Mouse (Mus musculus) adrenal gland, postnatal 0 days (tissue): ENCODE data around the gene Olfr97. TPM values are rescaled to one million over a fixed set of nuclear protein-coding genes. Genes with fewer than 3 reads are reported as not detected.

Experiments
- polyA plus RNA-seq: library from polyadenylated mRNA; unstranded; fragments of >200 nt; fragmentation: Nextera tagmentation; extraction: Ambion mirVana; gene quantifications from 2 replicates; pipeline ENCODE4 v1.2.1, GENCODE M21; 2015

Olfr97 gene
- not detected in 2 replicates for polyA plus RNA-seq

GRCm38 (mm10) chr17:37237230-37237629, at the start of gene Olfr97:
Gene Olfr97, minus strand, starts transcription at chr17:37237330.

GRCm38 (mm10) chr17:37283360-37283759, 46.2 kb upstream of the Olfr97 start, which contains the start of gene Olfr99:
Gene Olfr99, minus strand, starts transcription at chr17:37283460.

GRCm38 (mm10) chr17:37270058-37270701, 33.0 kb upstream of the Olfr97 start, which contains the start of gene H2-M3:
Gene H2-M3, plus strand, starts transcription at chr17:37270220.

GRCm38 (mm10) chr17:37263626-37264025, 26.5 kb upstream of the Olfr97 start, which contains the start of gene Olfr98:
Gene Olfr98, minus strand, starts transcription at chr17:37263749.

GRCm38 (mm10) chr17:37219846-37220245, 17.3 kb downstream of the Olfr97 start, which contains the start of gene Olfr96:
Gene Olfr96, plus strand, starts transcription at chr17:37220146.

GRCm38 (mm10) chr17:37213018-37213417, 24.1 kb downstream of the Olfr97 start, which contains the start of gene Olfr95:
Gene Olfr95, minus strand, starts transcription at chr17:37213118.

GRCm38 (mm10) chr17:37200894-37201293, 36.2 kb downstream of the Olfr97 start, which contains the start of gene Olfr94:
Gene Olfr94, minus strand, starts transcription at chr17:37200994.

GRCm38 (mm10) chr17:37193656-37194055, 43.5 kb downstream of the Olfr97 start, which contains the start of gene Ubd:
Gene Ubd, plus strand, starts transcription at chr17:37193892.

Other genes starting within 250 kb of the Olfr97 start
- gene H2-M5, start 247.8 kb downstream of the Olfr97 start, polyA plus RNA-seq, result 0.12 TPM in 1 of 2 replicates, not detected in the other
- 14.6 and 21.4 TPM in 2 replicates for gene Zfp57, start 236.2 kb downstream of the Olfr97 start, polyA plus RNA-seq
- gene Mog, start 213.9 kb downstream of the Olfr97 start, polyA plus RNA-seq, result 0.06 TPM in 1 of 2 replicates, not detected in the other
- 10.0 and 17.7 TPM in 2 replicates for gene Gabbr1, start 191.4 kb downstream of the Olfr97 start, polyA plus RNA-seq
- gene Olfr90, start 148.8 kb downstream of the Olfr97 start, polyA plus RNA-seq, result not detected in 2 replicates
- gene Olfr91, start 139.1 kb downstream of the Olfr97 start, polyA plus RNA-seq, result 0.09 TPM in 1 of 2 replicates, not detected in the other
- gene Olfr92, start 117.2 kb downstream of the Olfr97 start, polyA plus RNA-seq, result not detected in 2 replicates
- gene Olfr93, start 75.8 kb downstream of the Olfr97 start, polyA plus RNA-seq, result not detected in 2 replicates
- gene Ubd, start 43.4 kb downstream of the Olfr97 start, polyA plus RNA-seq, result 0.25 TPM in 1 of 2 replicates, not detected in the other
- not detected in 2 replicates for gene Olfr94, start 36.3 kb downstream of the Olfr97 start, polyA plus RNA-seq
- not detected in 2 replicates for gene Olfr95, start 24.2 kb downstream of the Olfr97 start, polyA plus RNA-seq
- not detected in 2 replicates for gene Olfr96, start 17.2 kb downstream of the Olfr97 start, polyA plus RNA-seq
- gene Olfr98, start 26.4 kb upstream of the Olfr97 start, polyA plus RNA-seq, result not detected in 2 replicates
- 9.3 and 9.7 TPM in 2 replicates for gene H2-M3, start 32.9 kb upstream of the Olfr97 start, polyA plus RNA-seq
- not detected in 2 replicates for gene Olfr99, start 46.1 kb upstream of the Olfr97 start, polyA plus RNA-seq
- not detected in 2 replicates for gene Olfr101, start 67.0 kb upstream of the Olfr97 start, polyA plus RNA-seq
- gene Olfr102, start 79.7 kb upstream of the Olfr97 start, polyA plus RNA-seq, result not detected in 2 replicates
- not detected in 2 replicates for gene Olfr103, start 102.4 kb upstream of the Olfr97 start, polyA plus RNA-seq
- gene Olfr104-ps, start 122.3 kb upstream of the Olfr97 start, polyA plus RNA-seq, result not detected in 2 replicates
- gene Olfr105-ps, start 141.7 kb upstream of the Olfr97 start, polyA plus RNA-seq, result not detected in 2 replicates
- gene Olfr106-ps, start 153.1 kb upstream of the Olfr97 start, polyA plus RNA-seq, result not detected in 2 replicates
- gene Olfr107, start 161.9 kb upstream of the Olfr97 start, polyA plus RNA-seq, result not detected in 2 replicates
- not detected in 2 replicates for gene Olfr108, start 208.2 kb upstream of the Olfr97 start, polyA plus RNA-seq
- not detected in 2 replicates for gene Olfr109, start 221.6 kb upstream of the Olfr97 start, polyA plus RNA-seq
- 0.10 TPM in 1 of 2 replicates, not detected in the other for gene H2-M2, start 246.2 kb upstream of the Olfr97 start, polyA plus RNA-seq